Mouse (Mus musculus): ENCODE data around the gene Bach2.

DNA sequence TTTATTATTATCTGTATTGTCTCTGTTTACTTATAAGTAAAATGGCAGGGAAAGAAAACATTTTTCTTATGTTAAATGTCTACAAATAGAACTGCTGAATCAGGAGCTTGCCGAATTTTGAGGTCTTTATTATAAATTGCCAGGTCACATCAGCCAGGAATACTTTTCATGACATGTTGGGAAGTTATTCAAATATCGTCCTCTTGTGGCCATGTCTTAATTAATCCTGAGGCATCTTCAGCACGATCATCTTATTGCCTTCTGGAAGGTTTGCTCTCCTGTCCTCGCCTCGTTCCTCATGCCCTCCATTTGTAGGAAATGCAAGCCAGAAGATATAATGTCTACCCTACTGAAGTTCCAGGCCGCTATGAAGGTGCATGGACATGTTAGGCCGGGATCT, 140.5 kb downstream of the Bach2 start:
- no peak for TF ChIP-seq CTCF (conservative IDR thresholded peaks at IDR 0.05; ENCODE audit: low read length)
- TF ChIP-seq POU5F1 (IDR thresholded peaks at IDR 0.05; ENCODE audit: borderline replicate concordance, low read length): no peak

Data from E14TG2a.4 (cell line).